Mouse (Mus musculus): Measurements from ENCODE around the gene Padi4. TPM values are rescaled to one million over a fixed set of nuclear protein-coding genes. Genes with fewer than 3 reads are reported as not detected.
A peak's percentile ranks its signal among the peaks of the same experiment; 100 is the strongest.

The Padi4 gene
- total and polyA plus RNA-seq, 2 experiments from 2014 or later, result 0.07 TPM; not detected in 1

DNA sequence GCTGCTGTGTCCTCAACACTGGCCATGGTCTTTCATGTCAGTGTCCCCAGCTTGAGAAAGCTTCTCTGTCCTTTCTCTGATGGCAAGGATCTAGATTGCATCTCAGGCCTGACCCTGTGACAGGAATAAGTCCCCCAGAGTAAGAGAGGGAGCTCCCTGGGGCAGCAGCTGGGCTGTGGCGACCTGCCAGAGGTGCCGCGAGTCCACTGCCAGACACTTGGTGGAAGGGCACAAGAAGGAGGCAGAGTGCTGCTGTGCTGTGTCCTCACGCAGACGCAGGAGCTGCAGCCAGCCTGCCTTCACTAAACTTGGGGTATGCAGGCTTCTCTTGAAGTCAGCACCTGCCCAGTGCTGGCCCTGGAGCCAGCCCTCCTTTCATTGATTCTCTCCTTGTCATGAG, 62.7 kb downstream of the Padi4 start:
- H3K4me2 ChIP-seq (ENCODE audit: low read depth, low read length, poor library complexity, severe bottlenecking), result no peak overlapping the region
- H3K27ac ChIP-seq (ENCODE audit: low read depth, low read length), result no peak overlapping the region
- no peak overlapping the region for H3K9ac ChIP-seq (replicated peaks; ENCODE audit: low read length, poor library complexity, severe bottlenecking)
- 73% methylated on average over 5 of the region's 5 CpGs for WGBS
- H3K4me3 ChIP-seq (ENCODE audit: low read depth, low read length), result no peak overlapping the region
- ATAC-seq (ENCODE audit: low FRiP score), result no peak
- H3K36me3 ChIP-seq (ENCODE audit: insufficient read depth, low read length), result peaks cover 52% of the 10 kb centered on the region
- H3K4me1 ChIP-seq (ENCODE audit: insufficient read depth, low read length), result peaks cover 5% of the 10 kb centered on the region; the same call in 1 of the 2 replicates
- no peak for DNase-seq (ENCODE audit: low spot score)
- H3K27me3 ChIP-seq (ENCODE audit: insufficient read depth, low read length), result no peaks in the 10 kb centered on the region
- TF ChIP-seq CTCF (IDR thresholded peaks at IDR 0.05), result no peak
- no peaks in the 10 kb centered on the region for H3K9me3 ChIP-seq (ENCODE audit: low read length)

GRCm38 (mm10) chr4:140710781-140711180, 63.3 kb downstream of the Padi4 start:
- Histone ChIP-seq H3K9ac (replicated peaks; ENCODE audit: low read length, poor library complexity, severe bottlenecking) (no peak overlapping the region), H3K27ac (ENCODE audit: low read depth, low read length) (no peak overlapping the region), H3K27me3 (ENCODE audit: insufficient read depth, low read length) (no peaks in the 10 kb centered on the region), H3K4me3 (ENCODE audit: low read depth, low read length) (no peak overlapping the region), H3K4me2 (ENCODE audit: low read depth, low read length, poor library complexity, severe bottlenecking) (no peak overlapping the region), H3K36me3 (ENCODE audit: insufficient read depth, low read length) (peaks cover 47% of the 10 kb centered on the region), H3K9me3 (ENCODE audit: low read length) (no peaks in the 10 kb centered on the region), H3K4me1 (ENCODE audit: insufficient read depth, low read length) (peaks cover 5% of the 10 kb centered on the region; the same call in 1 of the 2 replicates)
- WGBS, result 75% methylated on average over 10 of the region's 10 CpGs
- no peak for TF ChIP-seq CTCF (IDR thresholded peaks at IDR 0.05)
- no peak for DNase-seq (ENCODE audit: low spot score)
- ATAC-seq (ENCODE audit: low FRiP score), result no peak

DNA sequence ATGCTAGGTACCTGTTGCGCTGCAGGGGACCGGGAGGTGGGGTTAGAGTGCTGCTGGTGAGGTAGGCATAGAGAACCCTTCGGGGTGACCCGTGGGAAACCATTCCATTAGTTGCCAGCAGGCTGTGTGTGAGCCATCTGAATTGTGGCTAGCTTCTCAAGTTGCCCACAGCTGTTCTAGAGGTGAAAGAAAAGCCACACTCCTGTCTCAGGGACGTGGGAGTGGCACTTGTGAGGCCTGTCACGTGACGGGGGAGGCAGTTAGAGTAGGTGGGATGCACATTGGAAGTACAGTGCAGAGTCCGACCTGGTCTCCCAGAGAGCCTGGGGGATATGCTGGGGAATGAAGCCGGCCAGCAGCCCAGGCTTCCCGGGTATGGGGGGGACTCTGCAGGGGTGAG, 64.4 kb downstream of the Padi4 start:
- no peaks in the 10 kb centered on the region for H3K27me3 ChIP-seq (ENCODE audit: insufficient read depth, low read length)
- H3K9ac ChIP-seq (replicated peaks; ENCODE audit: low read length, poor library complexity, severe bottlenecking), result no peak overlapping the region
- DNase-seq (ENCODE audit: low spot score), result no peak
- H3K4me1 ChIP-seq (ENCODE audit: insufficient read depth, low read length), result peaks cover 5% of the 10 kb centered on the region; the same call in 1 of the 2 replicates
- H3K36me3 ChIP-seq (ENCODE audit: insufficient read depth, low read length), result peaks cover 41% of the 10 kb centered on the region
- 87% methylated on average over 10 of the region's 10 CpGs for WGBS
- no peak for TF ChIP-seq CTCF (IDR thresholded peaks at IDR 0.05)
- H3K4me2 ChIP-seq (ENCODE audit: low read depth, low read length, poor library complexity, severe bottlenecking), result no peak overlapping the region
- H3K4me3 ChIP-seq (ENCODE audit: low read depth, low read length), result no peak overlapping the region
- H3K27ac ChIP-seq (ENCODE audit: low read depth, low read length), result no peak overlapping the region
- no peaks in the 10 kb centered on the region for H3K9me3 ChIP-seq (ENCODE audit: low read length)
- ATAC-seq (ENCODE audit: low FRiP score), result no peak

DNA sequence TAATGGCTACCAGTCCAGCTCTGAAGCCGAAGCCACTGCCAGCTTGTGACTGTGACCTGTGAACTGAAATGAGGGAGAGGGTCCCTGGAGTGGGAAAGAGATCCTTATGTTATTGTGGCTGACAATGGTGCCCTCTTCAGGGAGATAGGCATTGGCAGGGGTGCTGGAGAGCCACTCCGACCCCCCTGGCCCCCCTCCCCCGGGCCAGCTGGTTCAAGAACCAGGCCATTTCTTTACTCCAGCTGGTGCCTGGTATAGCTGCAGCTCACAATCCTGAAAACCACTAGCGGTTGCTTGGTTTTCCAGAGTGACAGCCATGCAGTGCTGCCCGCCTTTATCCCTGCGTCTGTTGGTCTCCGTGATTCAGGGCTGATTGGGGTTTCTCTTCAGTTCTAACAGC, 64.9 kb downstream of the Padi4 start:
- Histone ChIP-seq H3K4me1 (ENCODE audit: insufficient read depth, low read length) (peaks cover 1% of the 10 kb centered on the region; the same call in 1 of the 2 replicates), H3K4me2 (ENCODE audit: low read depth, low read length, poor library complexity, severe bottlenecking) (no peak overlapping the region), H3K9me3 (ENCODE audit: low read length) (no peaks in the 10 kb centered on the region), H3K27ac (ENCODE audit: low read depth, low read length) (no peak overlapping the region), H3K4me3 (ENCODE audit: low read depth, low read length) (no peak overlapping the region), H3K27me3 (ENCODE audit: insufficient read depth, low read length) (no peaks in the 10 kb centered on the region), H3K9ac (replicated peaks; ENCODE audit: low read length, poor library complexity, severe bottlenecking) (0 out of 2 replicates have a peak overlapping the region, but pooled peaks have one; percentile 19), H3K36me3 (ENCODE audit: insufficient read depth, low read length) (peaks cover 41% of the 10 kb centered on the region)
- DNase-seq (ENCODE audit: low spot score) (peak; percentile 39), ATAC-seq (ENCODE audit: low FRiP score) (no peak)
- WGBS, result 70% methylated on average over 7 of the region's 7 CpGs
- no peak for TF ChIP-seq CTCF (IDR thresholded peaks at IDR 0.05)

DNA sequence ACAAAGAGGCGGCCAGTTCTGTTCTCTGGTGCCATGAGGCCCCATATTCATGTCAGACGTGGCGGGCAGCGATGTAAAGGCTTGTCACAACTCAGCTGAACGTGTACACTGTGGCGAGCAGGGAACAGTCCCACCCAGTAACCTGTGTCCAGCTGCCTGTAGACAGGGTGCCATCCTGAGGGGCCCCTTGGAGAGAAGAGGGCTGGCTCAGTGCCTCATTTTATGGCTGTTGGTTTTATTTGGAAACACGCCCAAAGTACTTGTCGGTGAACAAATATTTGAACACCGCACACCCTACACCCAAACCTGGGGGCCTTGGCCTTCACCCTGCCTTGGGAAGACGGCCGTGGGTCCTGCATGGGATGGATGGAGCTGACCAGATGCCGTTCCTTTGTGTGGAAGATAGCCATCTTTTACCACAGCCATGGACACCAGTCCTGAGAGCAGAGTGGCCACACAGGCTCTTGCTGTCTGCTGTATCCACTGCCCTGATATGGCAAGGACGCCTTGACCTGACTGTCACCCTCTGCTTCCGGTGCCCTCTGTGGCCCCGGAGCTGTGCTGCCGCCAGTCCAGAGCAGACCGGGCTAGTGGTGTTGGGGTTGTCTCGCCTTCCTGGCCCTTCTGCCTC, 65.6 kb downstream of the Padi4 start:
- WGBS, result 85% methylated on average over 18 of the region's 18 CpGs
- TF ChIP-seq CTCF (IDR thresholded peaks at IDR 0.05), result no peak
- H3K9me3 ChIP-seq (ENCODE audit: low read length), result no peaks in the 10 kb centered on the region
- no peak overlapping the region for H3K9ac ChIP-seq (replicated peaks; ENCODE audit: low read length, poor library complexity, severe bottlenecking)
- 0 out of 2 replicates have a peak, but pooled peaks cover 3% of the 10 kb centered on the region for H3K4me1 ChIP-seq (ENCODE audit: insufficient read depth, low read length)
- no peak for ATAC-seq (ENCODE audit: low FRiP score)
- peaks cover 41% of the 10 kb centered on the region for H3K36me3 ChIP-seq (ENCODE audit: insufficient read depth, low read length)
- H3K27me3 ChIP-seq (ENCODE audit: insufficient read depth, low read length), result no peaks in the 10 kb centered on the region
- H3K4me2 ChIP-seq (ENCODE audit: low read depth, low read length, poor library complexity, severe bottlenecking), result no peak overlapping the region
- no peak overlapping the region for H3K27ac ChIP-seq (ENCODE audit: low read depth, low read length)
- H3K4me3 ChIP-seq (ENCODE audit: low read depth, low read length), result no peak overlapping the region
- no peak for DNase-seq (ENCODE audit: low spot score)

GRCm38 (mm10) chr4:140707615-140708014, 66.4 kb downstream of the Padi4 start:
- no peak overlapping the region for H3K27ac ChIP-seq (ENCODE audit: low read depth, low read length)
- H3K4me2 ChIP-seq (ENCODE audit: low read depth, low read length, poor library complexity, severe bottlenecking), result no peak overlapping the region
- no peak overlapping the region for H3K9ac ChIP-seq (replicated peaks; ENCODE audit: low read length, poor library complexity, severe bottlenecking)
- ATAC-seq (ENCODE audit: low FRiP score), result no peak
- H3K4me1 ChIP-seq (ENCODE audit: insufficient read depth, low read length), result peaks cover 6% of the 10 kb centered on the region; the same call in 1 of the 2 replicates
- H3K27me3 ChIP-seq (ENCODE audit: insufficient read depth, low read length), result no peaks in the 10 kb centered on the region
- H3K36me3 ChIP-seq (ENCODE audit: insufficient read depth, low read length), result peaks cover 37% of the 10 kb centered on the region
- WGBS, result 86% methylated on average over 4 of the region's 4 CpGs
- no peaks in the 10 kb centered on the region for H3K9me3 ChIP-seq (ENCODE audit: low read length)
- no peak for TF ChIP-seq CTCF (IDR thresholded peaks at IDR 0.05)
- no peak overlapping the region for H3K4me3 ChIP-seq (ENCODE audit: low read depth, low read length)
- no peak for DNase-seq (ENCODE audit: low spot score)
